Mouse (Mus musculus) small intestine, adult 2 months (tissue): ENCODE measurements around the gene Txn2.

Experiments
- CTCF ChIP-seq: fragments of 200-500 bp; IDR thresholded peaks from 2 replicates; pipeline ENCODE4 v1.5.1; 2012; ENCODE audit warnings: low read depth, mild to moderate bottlenecking, control low read depth, inconsistent platforms, low read length, moderate library complexity, mixed read lengths; ENCODE audit not compliant: insufficient replicate concordance, insufficient read length; ENCODE audit errors: extremely low read depth
- POLR2A ChIP-seq: fragments of 200-500 bp; IDR thresholded peaks from 2 replicates; pipeline ENCODE4 v1.6.1; 2012; ENCODE audit warnings: low read depth, mild to moderate bottlenecking, control low read depth, inconsistent platforms, low read length, moderate library complexity

- TF ChIP-seq CTCF = no peak
- TF ChIP-seq POLR2A = no peak
Measured at GRCm38 (mm10) chr15:77958071-77958470, 29.3 kb upstream of the Txn2 start.
